Mouse (Mus musculus) brain, embryonic 14.5 days (tissue): Measurements from ENCODE around the gene Gm17657. TPM values are rescaled to one million over a fixed set of nuclear protein-coding genes. Genes with fewer than 3 reads are reported as not detected.

Experiments used
- DNase-seq: peaks from one replicate; pipeline ENCODE4 v3.0.0-alpha.2; 2011; ENCODE audit warnings: low read depth
- CTCF ChIP-seq: fragments of 200-500 bp; IDR thresholded peaks from 2 replicates; pipeline ENCODE4 v1.5.1; 2012; ENCODE audit warnings: inconsistent platforms, mild to moderate bottlenecking, moderate library complexity, borderline replicate concordance; ENCODE audit not compliant: insufficient read depth, insufficient read length; ENCODE audit errors: extremely low read depth
- POLR2A ChIP-seq: fragments of 200-500 bp; IDR thresholded peaks from 2 replicates; pipeline ENCODE4 v1.6.1; 2012; ENCODE audit warnings: mild to moderate bottlenecking, inconsistent platforms, borderline replicate concordance; ENCODE audit not compliant: poor library complexity, insufficient read depth, insufficient read length, severe bottlenecking; ENCODE audit errors: extremely low read depth
- polyA plus RNA-seq: library from polyadenylated mRNA; depleted of rRNA; stranded (reverse); fragments of >200 nt; gene quantifications from 2 replicates; pipeline ENCODE4 v1.2.3, GENCODE M21; 2012; rRNA removed

Gm17657 gene
- polyA plus RNA-seq = not detected in 2 replicates

DNA sequence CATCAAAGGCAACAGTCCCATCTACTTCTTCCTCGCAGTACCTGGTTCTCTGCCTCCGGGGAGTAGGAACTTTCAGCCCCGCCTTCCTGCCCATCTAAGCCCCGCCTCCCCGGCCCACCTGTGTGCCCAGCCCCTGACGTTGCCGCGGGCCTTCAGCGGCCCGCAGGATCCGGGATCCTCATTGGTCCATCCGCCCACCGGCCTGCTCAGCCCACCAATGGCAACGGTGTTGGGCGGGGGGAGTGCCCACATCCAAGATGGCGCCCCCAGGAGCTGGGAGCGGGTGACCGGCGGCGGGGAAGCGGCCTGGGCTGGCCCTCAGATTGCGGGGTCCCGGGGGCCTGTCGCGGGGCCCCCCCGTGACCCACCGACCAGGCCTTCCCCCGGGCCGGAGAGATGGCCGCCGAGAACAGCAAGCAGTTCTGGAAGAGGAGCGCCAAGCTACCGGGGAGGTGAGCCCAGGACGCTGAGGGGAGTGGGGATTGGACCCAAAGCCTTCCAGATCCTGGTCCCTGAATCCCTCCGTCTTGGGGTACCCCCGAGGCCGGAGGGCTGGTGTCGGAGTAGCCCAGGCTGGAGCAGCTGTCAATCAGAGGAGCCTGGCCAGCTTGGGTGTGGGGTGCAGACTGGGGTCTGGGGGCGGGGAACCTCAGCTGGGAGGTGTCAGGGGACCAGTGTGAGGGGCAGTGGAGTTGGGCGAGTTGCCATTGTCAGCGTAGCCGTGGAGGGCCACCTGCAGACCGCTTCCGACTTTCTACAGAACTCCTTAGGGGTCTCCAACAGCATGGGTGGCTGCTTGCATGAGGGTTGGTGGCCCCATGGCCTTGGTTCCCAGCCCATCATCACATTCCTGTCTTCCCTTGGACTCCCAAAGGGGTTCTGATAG is at the start of gene Gm17657, which contains the start of gene Tbc1d22b:
Gm17657 (minus strand) TSS at position 96 of the 886 bp plus-strand sequence.
Tbc1d22b (plus strand) TSS at position 243 of the 886 bp plus-strand sequence.
- peak; percentile 97 for DNase-seq
- TF ChIP-seq POLR2A (peak; percentile 77), CTCF (no peak)

DNA sequence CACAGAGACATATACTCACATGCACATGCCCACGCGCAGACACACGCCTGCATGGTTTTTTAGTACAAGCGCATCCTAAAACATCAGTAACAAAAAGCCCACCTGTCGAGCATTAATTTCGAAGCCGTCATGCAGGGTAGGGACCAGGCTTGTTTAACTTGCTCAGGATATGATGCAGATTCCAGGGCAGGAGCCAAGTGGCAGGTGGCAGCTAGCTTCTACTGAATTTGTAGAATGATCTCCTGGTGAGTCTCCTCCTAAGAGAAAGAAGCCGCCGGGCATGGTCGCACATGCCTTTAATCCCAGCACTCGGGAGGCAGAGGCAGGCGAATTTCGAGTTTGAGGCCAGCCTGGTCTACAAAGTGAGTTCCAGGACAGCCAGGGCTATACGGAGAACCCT is 49.6 kb upstream of the Gm17657 start:
- DNase-seq = no peak
- TF ChIP-seq POLR2A (no peak), CTCF (no peak)

DNA sequence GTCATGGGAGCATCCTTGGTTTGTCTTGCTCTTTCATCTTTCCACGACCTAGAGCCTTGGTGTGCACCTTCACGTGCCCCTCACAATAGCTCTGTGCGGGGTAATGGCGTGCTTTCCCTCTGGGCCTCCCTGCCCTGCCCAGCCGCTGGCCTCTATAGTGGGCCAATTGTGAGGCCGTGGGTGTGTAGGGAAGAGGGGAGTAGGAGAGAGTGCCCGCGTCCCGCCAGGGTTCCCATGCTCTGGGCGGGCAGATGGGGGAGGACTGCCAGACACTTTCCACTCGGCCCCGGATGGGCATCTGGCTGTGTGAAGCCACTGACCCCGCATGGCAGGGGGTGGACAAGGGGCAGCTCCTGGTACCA is 47.3 kb upstream of the Gm17657 start:
- no peak for TF ChIP-seq CTCF
- TF ChIP-seq POLR2A = no peak

DNA sequence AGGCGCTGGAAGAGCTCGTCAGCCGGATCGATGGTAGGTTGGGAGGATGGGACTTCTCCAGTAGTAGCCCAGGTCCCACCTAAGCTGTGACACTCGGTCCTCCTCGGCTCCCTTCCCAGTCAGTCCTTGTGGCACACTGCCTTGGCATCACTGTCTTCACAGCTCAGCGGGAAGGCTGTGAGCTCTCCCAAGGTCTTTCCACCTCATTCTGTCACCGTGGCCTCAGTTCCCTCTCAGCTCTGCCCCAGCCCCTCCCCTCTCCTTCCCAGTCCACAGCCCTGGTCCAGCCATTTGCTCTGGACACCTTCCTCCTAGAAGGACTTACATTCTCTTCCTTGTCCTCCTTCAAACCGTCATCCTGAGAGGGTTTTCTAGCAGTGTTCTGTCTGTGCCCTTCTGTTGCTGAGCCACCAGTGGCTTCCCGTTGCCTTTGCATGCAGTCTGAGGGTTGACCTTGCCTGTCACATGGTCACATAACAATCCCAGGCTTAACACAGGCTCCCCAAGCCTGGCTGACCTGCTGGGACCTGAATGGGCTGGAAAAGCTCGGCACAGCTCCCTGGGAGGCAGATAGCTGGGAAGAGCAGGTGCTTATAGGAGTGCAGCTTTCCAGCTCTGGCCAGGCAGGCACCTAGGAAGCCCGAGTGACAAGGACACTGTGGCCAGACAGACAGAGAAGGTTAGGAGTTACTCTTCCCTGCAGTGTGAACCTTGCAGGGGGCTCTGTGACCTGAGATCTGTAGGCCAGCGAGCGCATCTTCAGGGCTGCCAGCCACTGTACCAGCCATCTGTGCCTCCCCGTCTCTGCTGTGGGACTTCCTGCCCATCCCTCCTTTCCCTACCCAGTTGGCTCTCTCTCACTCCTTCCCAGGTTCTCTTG is 46.7 kb upstream of the Gm17657 start:
- TF ChIP-seq POLR2A (no peak), CTCF (no peak)
- DNase-seq = no peak

More for the DNA sequence above, 47.3 kb upstream of the Gm17657 start:
- no peak for DNase-seq

DNA sequence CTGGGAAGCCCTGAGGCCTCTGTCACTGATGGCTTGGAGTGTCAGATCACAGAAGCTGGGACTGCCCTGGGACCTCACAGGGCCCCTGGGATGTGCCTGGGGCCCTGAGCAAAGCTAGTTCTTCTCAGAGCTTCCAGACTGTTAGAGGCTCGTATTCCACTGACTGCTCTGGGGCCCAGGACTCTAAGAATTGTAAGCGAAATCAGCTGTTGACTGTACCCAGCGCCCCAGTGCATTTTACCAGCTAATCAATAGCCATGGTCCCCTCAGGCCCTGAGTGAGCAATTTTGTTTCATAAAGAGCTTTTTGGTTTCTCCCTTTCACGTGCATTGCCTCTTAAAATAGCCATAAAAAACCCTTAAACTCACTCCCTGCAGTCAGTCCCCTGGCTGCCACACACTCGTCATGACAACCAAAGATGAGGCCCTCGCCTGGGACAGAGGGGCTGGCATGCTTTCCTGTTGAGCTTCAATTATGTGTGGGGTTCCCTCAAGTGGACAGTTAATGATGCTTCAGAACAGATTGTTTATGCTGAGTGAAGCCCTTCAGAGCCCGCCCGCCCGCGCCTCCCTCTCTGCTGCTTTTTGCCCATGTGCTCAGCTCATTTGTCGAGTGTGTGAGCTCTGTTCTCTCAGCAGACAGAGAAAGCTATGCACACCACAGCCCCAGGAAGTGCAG is 39.9 kb upstream of the Gm17657 start:
- TF ChIP-seq POLR2A (no peak), CTCF (no peak)
- DNase-seq = peak; percentile 90

DNA sequence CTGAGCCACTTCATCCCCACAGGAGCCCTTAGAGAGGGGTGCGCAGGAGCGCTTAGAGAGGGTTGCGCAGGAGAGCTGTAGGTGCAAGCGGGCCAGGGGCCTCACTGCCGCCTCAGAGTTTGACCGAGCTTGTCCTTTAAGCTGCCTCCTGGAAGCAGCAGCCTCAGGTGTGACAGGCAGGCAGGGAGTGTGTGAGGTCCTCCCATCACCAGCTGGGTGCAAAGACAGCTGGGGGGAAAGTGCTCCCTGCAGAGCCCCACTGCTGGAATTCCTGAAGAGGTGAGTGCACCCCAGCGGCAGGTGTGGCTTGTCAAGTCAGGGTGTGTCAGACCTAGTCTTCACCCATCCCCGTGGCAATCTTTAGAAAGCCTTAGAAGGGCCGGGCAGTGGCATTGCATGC is 37.5 kb upstream of the Gm17657 start:
- DNase-seq = no peak
- TF ChIP-seq POLR2A (no peak), CTCF (no peak)

DNA sequence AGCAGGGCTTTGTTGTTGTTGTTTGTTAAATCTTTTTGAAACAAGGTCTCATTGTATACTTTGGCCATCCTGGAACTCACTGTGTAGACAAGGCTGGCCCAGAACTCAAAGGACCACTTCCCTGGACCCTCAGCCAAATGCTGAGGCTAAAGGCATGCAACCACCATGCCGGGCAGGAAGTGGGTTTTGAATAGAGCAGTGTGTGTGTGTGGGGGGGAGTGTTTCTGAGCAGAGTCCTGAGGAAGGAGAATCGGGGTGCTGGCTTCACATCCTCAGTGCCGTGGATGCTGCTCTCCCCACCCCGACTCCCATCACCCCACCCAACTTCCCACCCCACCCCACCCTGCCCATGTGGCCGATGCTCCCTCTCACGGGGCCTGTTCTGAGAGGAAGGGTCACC is 36.0 kb upstream of the Gm17657 start:
- TF ChIP-seq CTCF (no peak), POLR2A (no peak)
- DNase-seq = no peak

DNA sequence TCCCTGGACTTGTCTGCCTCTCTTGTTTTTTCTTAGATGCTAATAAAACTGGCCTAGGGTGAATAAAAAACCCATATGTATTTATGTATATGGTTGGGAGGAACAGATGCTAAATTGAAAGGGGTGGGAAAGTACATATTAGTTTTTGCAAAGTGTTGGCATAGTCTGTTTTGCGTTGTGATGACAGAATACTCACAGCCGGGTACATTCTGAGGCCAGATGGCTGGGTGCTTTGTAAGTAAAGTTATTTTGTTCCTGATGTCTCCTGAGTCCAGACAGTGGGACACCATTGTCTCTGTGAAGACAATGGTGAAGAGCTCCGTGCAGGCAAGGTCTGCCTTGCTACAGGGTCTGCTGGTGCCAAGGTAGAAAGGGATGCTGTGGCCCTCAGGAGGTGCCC is 35.3 kb upstream of the Gm17657 start:
- TF ChIP-seq POLR2A (no peak), CTCF (no peak)
- DNase-seq = peak; percentile 68

DNA sequence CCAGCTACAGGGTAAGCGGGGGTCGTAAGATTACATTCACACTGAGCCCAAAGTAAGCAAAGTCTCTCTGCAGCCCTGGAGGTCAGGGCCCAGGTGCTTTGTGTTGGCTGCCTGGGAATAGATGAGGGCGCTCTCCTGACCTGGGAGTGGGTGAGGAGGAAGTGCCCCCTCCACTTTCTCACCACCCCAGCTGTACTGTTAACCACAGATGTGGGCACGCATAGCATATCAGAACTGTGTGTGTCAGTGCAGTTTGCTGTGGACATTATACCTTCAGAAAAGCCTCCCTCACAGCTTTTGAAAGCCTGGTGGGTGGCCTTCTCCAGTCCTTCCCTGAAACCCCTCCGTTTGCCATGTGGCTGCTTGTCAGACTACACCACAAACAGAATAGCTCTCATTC is 34.9 kb upstream of the Gm17657 start:
- DNase-seq = no peak
- no peak for TF ChIP-seq POLR2A
- TF ChIP-seq CTCF = no peak

DNA sequence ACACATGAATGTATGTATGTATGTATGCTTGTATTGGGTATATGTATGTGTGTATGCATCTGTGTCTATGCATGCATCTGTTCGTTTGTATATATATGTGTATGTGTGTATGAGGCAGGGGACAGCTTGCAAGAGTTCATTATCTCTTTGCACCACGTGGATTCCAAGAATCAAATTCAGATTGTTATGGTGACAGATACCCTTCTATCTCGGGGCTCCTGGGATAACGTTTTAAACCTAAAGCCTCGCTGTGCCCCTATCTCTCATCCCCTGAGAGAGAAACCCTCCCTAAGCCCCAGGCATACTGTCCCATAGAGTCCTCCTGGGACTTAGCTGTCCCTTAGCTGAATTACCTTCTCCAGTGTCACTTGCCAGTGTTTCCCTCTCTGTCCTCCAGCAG is 34.1 kb upstream of the Gm17657 start:
- no peak for DNase-seq
- TF ChIP-seq POLR2A = no peak
- no peak for TF ChIP-seq CTCF

DNA sequence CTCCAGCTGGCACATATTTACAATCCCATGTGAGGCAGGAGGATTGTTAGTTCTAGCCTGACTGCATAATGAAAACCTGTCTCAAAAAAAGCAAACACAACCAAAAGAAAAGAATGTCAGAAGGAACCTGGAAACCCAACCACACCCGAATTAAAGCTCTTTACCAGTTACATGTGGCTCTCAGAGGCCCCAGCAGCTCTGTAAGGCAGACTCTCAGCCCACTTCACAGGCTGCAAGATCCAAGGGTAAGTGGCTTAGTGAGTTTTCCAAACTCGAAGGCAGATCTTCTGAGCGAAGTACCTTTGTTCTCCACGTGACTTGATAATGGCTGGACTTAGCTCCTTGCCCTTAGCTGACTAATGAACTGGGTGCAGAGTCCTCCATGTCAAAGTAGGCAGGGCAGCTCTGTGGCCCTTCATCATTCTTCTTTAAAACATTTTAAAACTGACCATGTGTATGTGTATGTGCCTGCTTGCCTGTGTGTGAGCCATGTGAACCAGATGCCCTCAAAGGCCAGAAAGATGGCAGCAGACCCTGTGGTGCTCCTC is 30.2 kb upstream of the Gm17657 start:
- DNase-seq = no peak
- no peak for TF ChIP-seq POLR2A
- no peak for TF ChIP-seq CTCF

DNA sequence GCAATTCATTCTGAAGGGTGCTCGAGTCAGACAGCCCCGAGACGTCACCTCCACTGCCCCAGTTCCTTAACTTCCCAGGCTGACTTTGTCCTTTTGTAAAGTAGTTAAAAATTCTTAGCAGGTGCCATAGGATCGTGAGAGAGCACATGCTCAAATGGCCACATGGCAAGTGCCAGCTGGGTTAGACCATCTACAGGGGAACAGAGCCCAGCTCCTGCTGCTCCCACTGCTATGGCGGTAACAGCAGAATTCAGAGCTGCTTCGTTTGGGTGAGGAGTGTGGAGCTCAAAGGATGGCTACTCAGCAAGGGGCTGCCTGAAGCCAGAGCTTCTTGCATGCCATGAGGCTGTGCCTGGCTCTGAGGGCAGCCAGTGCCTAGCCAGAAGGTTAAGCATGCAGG is 20.4 kb upstream of the Gm17657 start:
- no peak for DNase-seq
- TF ChIP-seq CTCF = no peak
- TF ChIP-seq POLR2A = no peak
